Mouse (Mus musculus): ENCODE measurements at regions not wholly inside any gene's neighbourhood (a gene's known extent, or its start where the extent isn't known, plus 50 kb on each side); places are given as distances from the start of the nearest gene placed in this dataset.

- no peak for ATAC-seq (replicated peaks; ENCODE audit: low FRiP score)
- Histone ChIP-seq H3K9me3 (replicated peaks) (no peaks in the 10 kb centered on the region), H3K9ac (no peak overlapping the region), H3K27ac (no peak overlapping the region), H3K4me3 (replicated peaks) (no peak overlapping the region), H3K27me3 (no peaks in the 10 kb centered on the region), H3K36me3 (no peaks in the 10 kb centered on the region), H3K4me2 (no peak overlapping the region), H3K4me1 (no peaks in the 10 kb centered on the region)
- WGBS, result 91% methylated on average over 2 of the region's 2 CpGs
These were observed 392.8 kb upstream of the Adamts5 start for GRCm38 (mm10) chr16:86294436-86294835.

GRCm38 (mm10) chr16:86281326-86281725 is 379.7 kb upstream of the Adamts5 start:
- Histone ChIP-seq H3K27ac (no peak overlapping the region), H3K27me3 (no peaks in the 10 kb centered on the region), H3K4me3 (replicated peaks) (no peak overlapping the region), H3K36me3 (no peaks in the 10 kb centered on the region), H3K9me3 (replicated peaks) (no peaks in the 10 kb centered on the region), H3K4me1 (no peaks in the 10 kb centered on the region), H3K4me2 (no peak overlapping the region), H3K9ac (no peak overlapping the region)
- no peak for ATAC-seq (replicated peaks; ENCODE audit: low FRiP score)
- WGBS, result 72% methylated on average over 2 of the region's 2 CpGs

GRCm38 (mm10) chr16:86277031-86277430 is 375.4 kb upstream of the Adamts5 start:
- WGBS, result 71% methylated on average over 1 of the region's 1 CpGs
- ATAC-seq (replicated peaks; ENCODE audit: low FRiP score), result no peak

GRCm38 (mm10) chr16:86261612-86262011 is 360.0 kb upstream of the Adamts5 start:
- Histone ChIP-seq H3K4me2 (no peak overlapping the region), H3K36me3 (no peaks in the 10 kb centered on the region), H3K4me1 (no peaks in the 10 kb centered on the region), H3K9ac (no peak overlapping the region), H3K27me3 (no peaks in the 10 kb centered on the region), H3K27ac (no peak overlapping the region), H3K9me3 (replicated peaks) (no peaks in the 10 kb centered on the region), H3K4me3 (replicated peaks) (no peak overlapping the region)
- peak; percentile 46; the same call in 1 of the 2 replicates for ATAC-seq (replicated peaks; ENCODE audit: low FRiP score)
- WGBS, result 63% methylated on average over 8 of the region's 8 CpGs

More at GRCm38 (mm10) chr16:86277031-86277430, 375.4 kb upstream of the Adamts5 start:
- no peak overlapping the region for H3K4me3 ChIP-seq (replicated peaks)
- no peaks in the 10 kb centered on the region for H3K27me3 ChIP-seq
- H3K4me2 ChIP-seq, result no peak overlapping the region
- no peaks in the 10 kb centered on the region for H3K36me3 ChIP-seq
- H3K27ac ChIP-seq, result no peak overlapping the region
- no peak overlapping the region for H3K9ac ChIP-seq
- H3K9me3 ChIP-seq (replicated peaks), result no peaks in the 10 kb centered on the region
- no peaks in the 10 kb centered on the region for H3K4me1 ChIP-seq

GRCm38 (mm10) chr16:86252630-86253029 is 351.0 kb upstream of the Adamts5 start:
- Histone ChIP-seq H3K4me3 (replicated peaks) (no peak overlapping the region), H3K9ac (no peak overlapping the region), H3K9me3 (replicated peaks) (no peaks in the 10 kb centered on the region), H3K36me3 (no peaks in the 10 kb centered on the region), H3K27me3 (no peaks in the 10 kb centered on the region), H3K4me2 (no peak overlapping the region), H3K27ac (no peak overlapping the region), H3K4me1 (no peaks in the 10 kb centered on the region)
- 0 out of 2 replicates have a peak, but pooled peaks have one; percentile 15 for ATAC-seq (replicated peaks; ENCODE audit: low FRiP score)

- Histone ChIP-seq H3K9me3 (replicated peaks) (no peaks in the 10 kb centered on the region), H3K4me1 (no peaks in the 10 kb centered on the region), H3K9ac (no peak overlapping the region), H3K36me3 (no peaks in the 10 kb centered on the region), H3K27ac (no peak overlapping the region), H3K4me3 (replicated peaks) (no peak overlapping the region), H3K27me3 (no peaks in the 10 kb centered on the region), H3K4me2 (no peak overlapping the region)
- no peak for ATAC-seq (replicated peaks; ENCODE audit: low FRiP score)
- 82% methylated on average over 6 of the region's 6 CpGs for WGBS
These were observed 348.4 kb upstream of the Adamts5 start for GRCm38 (mm10) chr16:86250021-86250420.

GRCm38 (mm10) chr16:86244191-86244590 is 342.6 kb upstream of the Adamts5 start:
- Histone ChIP-seq H3K4me1 (no peaks in the 10 kb centered on the region; the same call in 1 of the 2 replicates), H3K9me3 (replicated peaks) (no peaks in the 10 kb centered on the region), H3K4me3 (replicated peaks) (no peak overlapping the region), H3K9ac (no peak overlapping the region), H3K27me3 (no peaks in the 10 kb centered on the region), H3K4me2 (no peak overlapping the region), H3K27ac (no peak overlapping the region), H3K36me3 (no peaks in the 10 kb centered on the region)
- peak; percentile 82 for ATAC-seq (replicated peaks; ENCODE audit: low FRiP score)
- 16% methylated on average over 2 of the region's 2 CpGs for WGBS

GRCm38 (mm10) chr16:86242766-86243510 is 341.3 kb upstream of the Adamts5 start:
- H3K4me3 ChIP-seq (replicated peaks), result no peak overlapping the region
- no peak overlapping the region for H3K27ac ChIP-seq
- no peaks in the 10 kb centered on the region for H3K27me3 ChIP-seq
- WGBS, result 60% methylated on average over 3 of the region's 3 CpGs
- no peaks in the 10 kb centered on the region; the same call in 1 of the 2 replicates for H3K4me1 ChIP-seq
- H3K9ac ChIP-seq, result no peak overlapping the region
- H3K36me3 ChIP-seq, result no peaks in the 10 kb centered on the region
- no peak for ATAC-seq (replicated peaks; ENCODE audit: low FRiP score)
- H3K4me2 ChIP-seq, result no peak overlapping the region
- H3K9me3 ChIP-seq (replicated peaks), result no peaks in the 10 kb centered on the region

GRCm38 (mm10) chr16:86222997-86223396 is 321.4 kb upstream of the Adamts5 start:
- Histone ChIP-seq H3K9me3 (replicated peaks) (no peaks in the 10 kb centered on the region), H3K4me1 (no peaks in the 10 kb centered on the region), H3K36me3 (no peaks in the 10 kb centered on the region), H3K27ac (no peak overlapping the region), H3K4me3 (replicated peaks) (no peak overlapping the region), H3K9ac (no peak overlapping the region), H3K27me3 (no peaks in the 10 kb centered on the region), H3K4me2 (no peak overlapping the region)
- no peak for ATAC-seq (replicated peaks; ENCODE audit: low FRiP score)
- WGBS, result 69% methylated on average over 3 of the region's 3 CpGs

- no peaks in the 10 kb centered on the region for H3K9me3 ChIP-seq (replicated peaks)
- H3K4me1 ChIP-seq, result no peaks in the 10 kb centered on the region
- no peak for ATAC-seq (replicated peaks; ENCODE audit: low FRiP score)
- no peak overlapping the region for H3K27ac ChIP-seq
- H3K27me3 ChIP-seq, result no peaks in the 10 kb centered on the region
- no peak overlapping the region for H3K4me3 ChIP-seq (replicated peaks)
- no peak overlapping the region for H3K9ac ChIP-seq
- H3K4me2 ChIP-seq, result no peak overlapping the region
- no peaks in the 10 kb centered on the region for H3K36me3 ChIP-seq
These were observed 308.9 kb upstream of the Adamts5 start for GRCm38 (mm10) chr16:86210547-86210946.

GRCm38 (mm10) chr16:86209319-86209718 is 307.7 kb upstream of the Adamts5 start:
- Histone ChIP-seq H3K27ac (no peak overlapping the region), H3K36me3 (no peaks in the 10 kb centered on the region), H3K4me1 (no peaks in the 10 kb centered on the region), H3K27me3 (no peaks in the 10 kb centered on the region), H3K4me3 (replicated peaks) (no peak overlapping the region), H3K9ac (no peak overlapping the region), H3K9me3 (replicated peaks) (no peaks in the 10 kb centered on the region), H3K4me2 (no peak overlapping the region)
- ATAC-seq (replicated peaks; ENCODE audit: low FRiP score), result no peak

GRCm38 (mm10) chr16:86189874-86190273 is 288.2 kb upstream of the Adamts5 start:
- no peaks in the 10 kb centered on the region for H3K4me1 ChIP-seq
- ATAC-seq (replicated peaks; ENCODE audit: low FRiP score), result no peak
- H3K9ac ChIP-seq, result no peak overlapping the region
- WGBS, result 96% methylated on average over 1 of the region's 1 CpGs
- no peaks in the 10 kb centered on the region for H3K36me3 ChIP-seq
- no peak overlapping the region for H3K4me3 ChIP-seq (replicated peaks)
- H3K27ac ChIP-seq, result no peak overlapping the region
- H3K9me3 ChIP-seq (replicated peaks), result no peaks in the 10 kb centered on the region
- H3K4me2 ChIP-seq, result no peak overlapping the region
- H3K27me3 ChIP-seq, result no peaks in the 10 kb centered on the region

GRCm38 (mm10) chr16:86188966-86189365 is 287.3 kb upstream of the Adamts5 start:
- ATAC-seq (replicated peaks; ENCODE audit: low FRiP score), result no peak
- no peak overlapping the region for H3K27ac ChIP-seq
- WGBS, result 80% methylated on average over 3 of the region's 3 CpGs
- H3K9me3 ChIP-seq (replicated peaks), result no peaks in the 10 kb centered on the region
- no peak overlapping the region for H3K9ac ChIP-seq
- no peaks in the 10 kb centered on the region for H3K4me1 ChIP-seq
- H3K36me3 ChIP-seq, result no peaks in the 10 kb centered on the region
- H3K27me3 ChIP-seq, result no peaks in the 10 kb centered on the region
- no peak overlapping the region for H3K4me2 ChIP-seq
- no peak overlapping the region for H3K4me3 ChIP-seq (replicated peaks)

Measured in kidney, embryonic 15.5 days (tissue).